Mouse (Mus musculus): ENCODE measurements around the gene Nsmce4a.

- TF ChIP-seq POLR2A (IDR thresholded peaks at IDR 0.05; ENCODE audit: control insufficient read depth in 1 of 2, insufficient read depth in 1 of 2, low read depth in 1 of 2, low read length in 2 of 2, poor library complexity in 1 of 2) = no peak
- TF ChIP-seq MAX (IDR thresholded peaks at IDR 0.05; ENCODE audit: low read length) = no peak
- no peak for TF ChIP-seq EP300 (IDR thresholded peaks at IDR 0.05; ENCODE audit: low read depth in 1 of 2, low read length in 2 of 2)
- TF ChIP-seq MYC (IDR thresholded peaks at IDR 0.05; ENCODE audit: low read depth, low read length) = no peak
- no peak for TF ChIP-seq ETS1 (IDR thresholded peaks at IDR 0.05; ENCODE audit: low read depth, low read length)
- no peak for TF ChIP-seq CTCF (IDR thresholded peaks at IDR 0.05 in 2 of 3, conservative IDR thresholded peaks at IDR 0.05 in 1 of 3; ENCODE audit: control insufficient read depth in 1 of 3, insufficient read depth in 1 of 3, low read depth in 2 of 3, low read length in 3 of 3, poor library complexity in 1 of 3, severe bottlenecking in 1 of 3)
- TF ChIP-seq KAT2A (conservative IDR thresholded peaks at IDR 0.05; ENCODE audit: low read depth, low read length) = no peak
- no peak for TF ChIP-seq CHD2 (IDR thresholded peaks at IDR 0.05; ENCODE audit: low read length)
- TF ChIP-seq ZNF384 (IDR thresholded peaks at IDR 0.05; ENCODE audit: low read depth, low read length) = no peak
- no peak for TF ChIP-seq GATA1 (IDR thresholded peaks at IDR 0.05; ENCODE audit: low read depth, low read length)
- TF ChIP-seq BHLHE40 (IDR thresholded peaks at IDR 0.05; ENCODE audit: borderline replicate concordance, low read depth, low read length) = no peak
- no peak for TF ChIP-seq GABPA (IDR thresholded peaks at IDR 0.05; ENCODE audit: low read depth, low read length)
These were observed 49.5 kb downstream of the Nsmce4a start for GRCm38 (mm10) chr7:130523451-130523850.

All from MEL (cell line).